Mouse (Mus musculus): ENCODE data around the gene Crim1. TPM values are rescaled to one million over a fixed set of nuclear protein-coding genes. Genes with fewer than 3 reads are reported as not detected.

Crim1 gene
- total and polyA plus RNA-seq, 3 experiments = 14.1 to 72.8 (median 21.9) TPM

- H3K4me1 ChIP-seq (ENCODE audit: control insufficient read depth in 1 of 2, insufficient read depth in 2 of 2) = peaks cover under 1 to 2% of the 10 kb centered on the region in 2 experiments; a peak in 2 of 4 replicates
- H3K9me3 ChIP-seq (replicated peaks; ENCODE audit: low read length) = no peaks in the 10 kb centered on the region
- H3K9ac ChIP-seq (ENCODE audit: insufficient read depth, low read depth) = no peak overlapping the region
- TF ChIP-seq POLR2A (IDR thresholded peaks at IDR 0.05; ENCODE audit: low read depth, low read length) = no peak
- TF ChIP-seq TBP (conservative IDR thresholded peaks at IDR 0.05; ENCODE audit: low read depth, low read length) = no peak
- no peak for TF ChIP-seq EP300 (IDR thresholded peaks at IDR 0.05; ENCODE audit: low read length)
- no peak overlapping the region for H3K4me2 ChIP-seq (ENCODE audit: insufficient read depth, low read depth, poor library complexity, severe bottlenecking)
- dilution Hi-C loops (cut with MboI; ENCODE audit: extremely low pct_ligation_motif_present, extremely low pct_unique_long_range_greater_than_20kb, low sequenced_read_pairs) (no loop called here), in situ Hi-C loops (cut with MboI; ENCODE audit: low pct_ligation_motif_present, low pct_unique_long_range_greater_than_20kb, low sequenced_read_pairs) (no loop called here)
- DNase-seq (ENCODE audit: extremely low read depth) = no peak
- peaks cover 3% of the 10 kb centered on the region; the same call in 1 of the 2 replicates for H3K79me2 ChIP-seq (replicated peaks; ENCODE audit: control insufficient read depth, extremely low read depth, insufficient read depth, poor library complexity, severe bottlenecking)
- H3K4me3 ChIP-seq (replicated peaks in 1 of 3; ENCODE audit: low read depth in 2 of 3, low read length in 2 of 3, poor library complexity in 1 of 3) = no peak overlapping the region
- no peaks in the 10 kb centered on the region for H3K27me3 ChIP-seq (replicated peaks)
- H3K36me3 ChIP-seq (replicated peaks in 1 of 2; ENCODE audit: control insufficient read depth in 1 of 2, insufficient read depth in 1 of 2, low read length in 1 of 2) = peaks cover 65 to 73% of the 10 kb centered on the region in 2 experiments
- no peak overlapping the region for H3K27ac ChIP-seq (ENCODE audit: insufficient read depth, low read depth)
Measured at GRCm38 (mm10) chr17:78333275-78333674, 133.2 kb downstream of the Crim1 start.

DNA sequence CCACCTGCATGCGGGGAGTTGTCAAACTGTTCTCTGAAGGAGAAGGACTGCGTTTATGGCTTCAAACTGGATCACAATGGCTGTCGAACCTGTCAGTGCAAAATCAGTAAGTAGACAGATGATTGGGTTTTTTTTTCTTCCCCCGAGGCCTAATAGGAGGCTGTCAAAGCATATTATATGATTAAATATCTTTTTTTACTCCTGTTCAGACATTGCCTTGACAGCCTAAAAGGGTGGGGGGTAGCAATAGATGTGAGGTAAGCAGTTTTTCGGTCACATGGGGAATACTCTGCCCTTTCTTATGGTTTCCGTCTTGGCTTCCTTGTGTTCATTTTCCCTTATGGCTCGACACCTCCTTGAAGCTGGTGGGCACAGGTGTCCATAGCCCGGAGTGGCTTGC, 135.2 kb downstream of the Crim1 start:
- Histone ChIP-seq H3K27ac (ENCODE audit: insufficient read depth, low read depth) (no peak overlapping the region), H3K4me1 (ENCODE audit: control insufficient read depth in 1 of 2, insufficient read depth in 2 of 2) (no peaks in the 10 kb centered on the region), H3K27me3 (replicated peaks) (no peaks in the 10 kb centered on the region), H3K4me2 (ENCODE audit: insufficient read depth, low read depth, poor library complexity, severe bottlenecking) (no peak overlapping the region), H3K9me3 (replicated peaks; ENCODE audit: low read length) (no peaks in the 10 kb centered on the region), H3K79me2 (replicated peaks; ENCODE audit: control insufficient read depth, extremely low read depth, insufficient read depth, poor library complexity, severe bottlenecking) (no peaks in the 10 kb centered on the region), H3K9ac (ENCODE audit: insufficient read depth, low read depth) (no peak overlapping the region), H3K36me3 (replicated peaks in 1 of 2; ENCODE audit: control insufficient read depth in 1 of 2, insufficient read depth in 1 of 2, low read length in 1 of 2) (peaks cover 63 to 82% of the 10 kb centered on the region in 2 experiments), H3K4me3 (replicated peaks in 1 of 3; ENCODE audit: low read depth in 2 of 3, low read length in 2 of 3, poor library complexity in 1 of 3) (no peak overlapping the region)
- in situ Hi-C loops (cut with MboI; ENCODE audit: low pct_ligation_motif_present, low pct_unique_long_range_greater_than_20kb, low sequenced_read_pairs) (no loop called here), dilution Hi-C loops (cut with MboI; ENCODE audit: extremely low pct_ligation_motif_present, extremely low pct_unique_long_range_greater_than_20kb, low sequenced_read_pairs) (no loop called here)
- TF ChIP-seq ZMIZ1 (IDR thresholded peaks at IDR 0.05; ENCODE audit: low read depth, low read length) (no peak), POLR2A (IDR thresholded peaks at IDR 0.05; ENCODE audit: low read depth, low read length) (no peak), MAZ (IDR thresholded peaks at IDR 0.05; ENCODE audit: low read depth, low read length) (no peak), EP300 (IDR thresholded peaks at IDR 0.05; ENCODE audit: low read length) (no peak), SMC3 (IDR thresholded peaks at IDR 0.05; ENCODE audit: low read depth, low read length) (no peak), HCFC1 (IDR thresholded peaks at IDR 0.05; ENCODE audit: low read depth, low read length) (no peak), KAT2A (IDR thresholded peaks at IDR 0.05; ENCODE audit: insufficient replicate concordance, low read length) (no peak)
- DNase-seq (ENCODE audit: extremely low read depth) = no peak

DNA sequence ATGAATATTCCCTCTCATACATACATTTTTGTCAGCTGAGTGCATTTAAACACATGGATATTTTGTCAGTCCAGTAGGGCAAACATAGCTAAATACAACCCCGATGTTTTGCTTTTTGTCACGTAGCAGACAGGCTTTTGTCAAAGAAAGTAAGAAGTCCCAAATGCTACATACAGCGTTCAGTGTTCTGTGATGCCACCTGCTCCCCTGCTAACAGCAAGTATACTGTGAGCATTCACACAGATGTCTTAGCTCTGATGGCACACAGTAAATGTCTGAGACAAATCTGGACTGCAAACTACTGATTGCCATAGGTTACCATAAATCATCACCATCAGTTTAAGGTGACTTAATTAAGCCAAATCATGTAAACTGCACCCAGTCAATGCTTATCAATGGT, 143.6 kb downstream of the Crim1 start:
- DNase-seq (ENCODE audit: extremely low read depth) = no peak
- Histone ChIP-seq H3K4me1 (ENCODE audit: control insufficient read depth in 1 of 2, insufficient read depth in 2 of 2) (peaks cover 2 to 20% of the 10 kb centered on the region in 2 experiments; a peak in 3 of 4 replicates), H3K9ac (ENCODE audit: insufficient read depth, low read depth) (no peak overlapping the region), H3K9me3 (replicated peaks; ENCODE audit: low read length) (no peaks in the 10 kb centered on the region), H3K79me2 (replicated peaks; ENCODE audit: control insufficient read depth, extremely low read depth, insufficient read depth, poor library complexity, severe bottlenecking) (no peaks in the 10 kb centered on the region), H3K36me3 (replicated peaks in 1 of 2; ENCODE audit: control insufficient read depth in 1 of 2, insufficient read depth in 1 of 2, low read length in 1 of 2) (peaks cover 45 to 84% of the 10 kb centered on the region in 2 experiments), H3K4me3 (replicated peaks in 1 of 3; ENCODE audit: low read depth in 2 of 3, low read length in 2 of 3, poor library complexity in 1 of 3) (no peak overlapping the region), H3K27ac (ENCODE audit: insufficient read depth, low read depth) (no peak overlapping the region), H3K27me3 (replicated peaks) (no peaks in the 10 kb centered on the region), H3K4me2 (ENCODE audit: insufficient read depth, low read depth, poor library complexity, severe bottlenecking) (no peak overlapping the region)
- dilution Hi-C loops (cut with MboI; ENCODE audit: extremely low pct_ligation_motif_present, extremely low pct_unique_long_range_greater_than_20kb, low sequenced_read_pairs) = no loop called here
- in situ Hi-C loops (cut with MboI; ENCODE audit: low pct_ligation_motif_present, low pct_unique_long_range_greater_than_20kb, low sequenced_read_pairs) = no loop called here
- TF ChIP-seq USF1 (IDR thresholded peaks at IDR 0.05; ENCODE audit: low read depth, low read length) = no peak
- TF ChIP-seq NELFE (IDR thresholded peaks at IDR 0.05; ENCODE audit: low read depth, low read length) = no peak
- no peak for TF ChIP-seq UBTF (IDR thresholded peaks at IDR 0.05; ENCODE audit: low read depth, low read length)
- TF ChIP-seq SMC3 (IDR thresholded peaks at IDR 0.05; ENCODE audit: low read depth, low read length) = no peak
- no peak for TF ChIP-seq USF2 (conservative IDR thresholded peaks at IDR 0.05; ENCODE audit: low read depth, low read length)
- no peak for TF ChIP-seq TBP (conservative IDR thresholded peaks at IDR 0.05; ENCODE audit: low read depth, low read length)
- TF ChIP-seq RAD21 (IDR thresholded peaks at IDR 0.05; ENCODE audit: low read depth, low read length) = no peak
- no peak for TF ChIP-seq ZMIZ1 (IDR thresholded peaks at IDR 0.05; ENCODE audit: low read depth, low read length)
- no peak for TF ChIP-seq KAT2A (IDR thresholded peaks at IDR 0.05; ENCODE audit: insufficient replicate concordance, low read length)
- no peak for TF ChIP-seq ZC3H11A (IDR thresholded peaks at IDR 0.05; ENCODE audit: low read depth, low read length)
- TF ChIP-seq GABPA (IDR thresholded peaks at IDR 0.05; ENCODE audit: insufficient replicate concordance, low read depth, low read length) = no peak
- TF ChIP-seq IRF4 (IDR thresholded peaks at IDR 0.05; ENCODE audit: low read depth, low read length) = no peak
- TF ChIP-seq JUND (conservative IDR thresholded peaks at IDR 0.05; ENCODE audit: low read depth, low read length) = no peak
- TF ChIP-seq MAZ (IDR thresholded peaks at IDR 0.05; ENCODE audit: low read depth, low read length) = no peak
- no peak for TF ChIP-seq E2F4 (IDR thresholded peaks at IDR 0.05; ENCODE audit: insufficient replicate concordance, low read depth, low read length)
- no peak for TF ChIP-seq EP300 (IDR thresholded peaks at IDR 0.05; ENCODE audit: low read length)
- no peak for TF ChIP-seq CTCF (conservative IDR thresholded peaks at IDR 0.05 in 1 of 2, IDR thresholded peaks at IDR 0.05 in 1 of 2; ENCODE audit: low read depth in 2 of 2, low read length in 2 of 2)
- TF ChIP-seq MAFK (IDR thresholded peaks at IDR 0.05; ENCODE audit: insufficient replicate concordance, low read length) = no peak
- TF ChIP-seq ELF1 (IDR thresholded peaks at IDR 0.05; ENCODE audit: low read depth, low read length) = no peak
- TF ChIP-seq PAX5 (IDR thresholded peaks at IDR 0.05; ENCODE audit: low read length) = no peak

All from CH12.LX (cell line).